Mouse (Mus musculus) forebrain, postnatal 0 days (tissue): ENCODE data around the gene Sertad4. TPM values are rescaled to one million over a fixed set of nuclear protein-coding genes. Genes with fewer than 3 reads are reported as not detected.

Experiments used
- ATAC-seq: fragments of 200-750 bp; cut with Nextera tagmentation; 2 replicates; pipeline ENCODE4 v1.8.0; 2017; ENCODE audit warnings: mild to moderate bottlenecking, moderate library complexity
- DNase-seq: peaks from one replicate; pipeline ENCODE4 v3.0.0-alpha.2; 2015
- H3K27ac ChIP-seq: fragments of 300-500 bp; sonication (generic); 2 replicates; pipeline ENCODE4 v1.5.1; 2014; ENCODE audit warnings: low read depth, mild to moderate bottlenecking, antibody characterized with exemption, low read length, moderate library complexity, mixed read lengths
- H3K27me3 ChIP-seq: fragments of 300-500 bp; sonication (generic); 2 replicates; pipeline ENCODE4 v1.6.1; 2014; ENCODE audit warnings: mild to moderate bottlenecking, low read length, mixed read lengths; ENCODE audit not compliant: insufficient read depth
- H3K36me3 ChIP-seq: fragments of 300-500 bp; sonication (generic); 2 replicates; pipeline ENCODE4 v1.6.1; 2014; ENCODE audit warnings: mild to moderate bottlenecking, moderate library complexity; ENCODE audit not compliant: insufficient read depth
- H3K4me1 ChIP-seq: fragments of 300-500 bp; sonication (generic); 2 replicates; pipeline ENCODE4 v1.6.1; 2014; ENCODE audit warnings: antibody characterized with exemption; ENCODE audit not compliant: insufficient read depth
- H3K4me2 ChIP-seq: fragments of 300-500 bp; sonication (generic); 2 replicates; pipeline ENCODE4 v1.6.1; 2014; ENCODE audit warnings: low read depth, mild to moderate bottlenecking, moderate library complexity
- H3K4me3 ChIP-seq: fragments of 300-500 bp; sonication (generic); 2 replicates; pipeline ENCODE4 v1.5.1; 2014; ENCODE audit warnings: low read depth, low read length, mixed read lengths
- H3K9ac ChIP-seq: fragments of 300-500 bp; sonication (generic); 2 replicates; pipeline ENCODE4 v1.6.1; 2014; ENCODE audit warnings: mild to moderate bottlenecking
- H3K9me3 ChIP-seq: fragments of 300-500 bp; sonication (generic); 2 replicates; pipeline ENCODE4 v1.6.1; 2016; ENCODE audit warnings: low read length
- CTCF ChIP-seq: sonication (generic); IDR thresholded peaks from 2 replicates; pipeline ENCODE4 v1.5.1; 2016; ENCODE audit warnings: antibody characterized with exemption, control low read depth, low read depth
- WGBS: fragments of 180-500 bp; shearing (Covaris S2); extraction: QIAGEN DNeasy Blood & Tissue Kit; methylation state at CpG from one replicate; pipeline ENCODE4 v1.1.7; 2014; 5-methylcytosine and 5-hydroxymethylcytosine counted together
- polyA plus RNA-seq: library from polyadenylated mRNA; unstranded; fragments of >200 nt; fragmentation: Nextera tagmentation; extraction: Ambion mirVana; gene quantifications from 2 replicates; pipeline ENCODE4 v1.2.1, GENCODE M21; 2015
- total RNA-seq: library from RNA; depleted of rRNA; stranded (reverse); fragments of >200 nt; gene quantifications from 2 replicates; pipeline ENCODE4 v1.2.3, GENCODE M21; 2014

The Sertad4 gene
- total and polyA plus RNA-seq, 2 experiments from 2014 or later = 10.7 to 30.4 TPM

DNA sequence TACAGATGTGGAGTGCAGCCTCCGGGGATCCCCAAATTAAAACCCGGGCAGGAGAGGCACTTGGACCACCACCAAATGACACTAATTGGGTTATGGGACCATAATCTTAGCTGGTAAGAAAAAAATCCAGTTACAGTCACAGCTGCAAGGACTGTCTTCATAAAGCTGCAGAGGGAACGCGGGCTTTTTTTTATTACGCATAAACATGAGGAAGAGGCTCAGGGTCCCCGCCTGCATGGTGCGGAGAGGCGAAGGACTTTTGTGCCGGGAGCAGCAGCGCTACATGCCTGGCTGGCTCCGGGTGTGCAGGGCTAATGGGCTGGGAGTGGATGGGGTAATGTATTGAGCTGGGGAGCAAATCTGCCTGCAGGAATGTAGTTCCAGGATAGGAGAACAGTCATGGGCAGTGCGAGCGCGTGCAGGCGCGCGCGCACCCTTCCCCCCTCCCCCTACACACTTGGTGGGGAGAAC lies 20.3 kb downstream of the Sertad4 start:
- H3K27me3 ChIP-seq = no peaks in the 10 kb centered on the region

DNA sequence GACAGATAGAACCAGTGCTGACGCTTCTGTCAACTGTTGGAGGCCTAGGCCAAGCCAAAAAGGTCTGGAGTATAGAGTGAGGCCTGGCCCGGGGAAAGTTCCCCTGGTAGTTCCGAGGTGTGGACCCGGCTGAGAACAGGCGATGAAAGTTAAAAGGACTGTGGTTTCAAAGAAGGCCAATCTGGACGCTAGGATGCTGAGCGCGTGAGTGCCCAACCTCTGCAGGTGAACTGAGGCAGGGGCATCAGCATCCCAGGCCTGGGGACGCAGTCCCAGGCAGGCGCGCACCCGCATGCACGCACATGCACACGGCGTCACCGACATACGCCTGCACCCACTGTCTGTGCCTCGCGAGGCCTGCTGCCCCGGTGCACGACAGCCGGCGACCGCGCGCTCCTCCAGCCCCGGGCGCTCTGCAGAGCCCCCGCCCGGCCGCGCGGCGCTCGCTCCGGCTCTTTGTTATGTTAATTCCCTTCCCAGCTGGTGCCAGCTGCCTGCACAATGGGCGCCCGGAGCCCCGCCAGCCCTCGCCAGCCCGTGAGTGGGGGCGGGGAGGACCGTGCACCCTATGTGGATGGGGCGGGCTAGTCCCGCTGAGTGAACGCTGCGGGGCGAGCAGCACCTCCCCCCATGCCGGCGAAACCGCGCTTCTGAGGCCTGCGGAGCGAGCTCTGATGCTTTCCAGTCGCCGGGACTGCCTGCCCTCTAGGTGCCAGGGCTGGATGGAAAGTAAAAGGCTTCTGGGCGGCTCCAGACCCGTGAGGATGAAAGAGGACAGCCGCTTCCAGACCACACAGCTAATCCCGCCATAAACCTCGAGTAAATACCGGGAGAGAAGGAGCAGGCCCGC lies 21.0 kb downstream of the Sertad4 start:
- WGBS = 2% methylated on average over 63 of the region's 63 CpGs

More for the DNA sequence above, 20.3 kb downstream of the Sertad4 start:
- Histone ChIP-seq H3K36me3 (no peaks in the 10 kb centered on the region), H3K9me3 (no peaks in the 10 kb centered on the region), H3K9ac (peak overlapping the region; percentile 60), H3K27ac (peak overlapping the region; percentile 95), H3K4me3 (peak overlapping the region; percentile 36), H3K4me1 (peaks cover 14% of the 10 kb centered on the region; the same call in 1 of the 2 replicates), H3K4me2 (peak overlapping the region; percentile 69)
- no peak for TF ChIP-seq CTCF
- WGBS = 2% methylated on average over 18 of the region's 18 CpGs
- DNase-seq (peak; percentile 76), ATAC-seq (peak; percentile 68)

DNA sequence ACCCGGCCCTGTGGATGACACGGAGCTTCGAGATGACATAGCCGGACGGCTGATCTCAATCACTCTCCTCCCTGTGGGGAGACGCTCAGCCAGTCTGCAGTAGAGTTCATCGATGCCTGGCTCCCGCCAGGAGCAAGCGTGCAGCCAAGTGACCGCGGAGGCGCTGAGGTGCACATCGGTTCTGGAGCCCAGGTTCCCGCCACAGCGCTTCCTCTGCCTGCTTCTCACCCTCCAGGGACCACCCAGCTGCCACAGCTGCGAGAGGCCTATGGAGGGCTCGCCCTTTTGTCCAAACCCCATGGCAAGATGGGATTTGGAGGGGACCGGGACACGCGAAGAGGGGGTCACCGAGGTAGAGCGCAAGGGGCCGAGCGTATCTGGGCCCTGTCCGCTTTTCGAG lies 22.0 kb downstream of the Sertad4 start:
- TF ChIP-seq CTCF = no peak
- Histone ChIP-seq H3K9me3 (no peaks in the 10 kb centered on the region), H3K4me3 (no peak overlapping the region), H3K27me3 (no peaks in the 10 kb centered on the region), H3K27ac (no peak overlapping the region), H3K9ac (no peak overlapping the region), H3K36me3 (no peaks in the 10 kb centered on the region), H3K4me2 (no peak overlapping the region), H3K4me1 (peaks cover 14% of the 10 kb centered on the region; the same call in 1 of the 2 replicates)
- WGBS = 41% methylated on average over 25 of the region's 26 CpGs
- DNase-seq (no peak), ATAC-seq (no peak)

More for the DNA sequence above, 21.0 kb downstream of the Sertad4 start:
- Histone ChIP-seq H3K4me1 (peaks cover 14% of the 10 kb centered on the region; the same call in 1 of the 2 replicates), H3K36me3 (no peaks in the 10 kb centered on the region), H3K9ac (peak overlapping the region; percentile 60), H3K27me3 (no peaks in the 10 kb centered on the region), H3K4me2 (peak overlapping the region; percentile 69), H3K4me3 (peak overlapping the region; percentile 36), H3K27ac (peak overlapping the region; percentile 95), H3K9me3 (no peaks in the 10 kb centered on the region)
- peak; percentile 93 for ATAC-seq
- peak; percentile 1; the same call in 1 of the 2 replicates for TF ChIP-seq CTCF
- peak; percentile 90 for DNase-seq

DNA sequence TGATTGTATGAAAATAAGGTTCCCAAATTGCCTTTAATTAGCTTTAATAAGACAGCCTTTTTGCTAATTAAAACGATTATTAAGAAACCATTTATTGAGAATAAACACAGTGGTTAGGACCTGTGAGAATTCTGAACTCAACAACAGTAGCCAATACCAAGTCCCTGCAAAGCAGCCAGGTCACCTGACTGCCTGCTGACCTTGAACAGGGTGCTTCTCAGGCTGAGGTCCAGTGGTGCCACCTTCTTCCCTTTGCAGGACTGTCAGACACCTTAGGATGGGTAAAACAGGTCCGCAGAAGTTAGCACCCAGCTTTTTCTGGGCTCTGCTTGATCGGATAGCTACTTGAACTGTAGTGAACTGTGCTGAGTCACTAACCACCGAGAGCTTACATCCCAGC lies 22.5 kb downstream of the Sertad4 start:
- no peak overlapping the region for H3K9ac ChIP-seq
- H3K4me1 ChIP-seq = peaks cover 14% of the 10 kb centered on the region; the same call in 1 of the 2 replicates
- H3K27ac ChIP-seq = no peak overlapping the region
- no peaks in the 10 kb centered on the region for H3K9me3 ChIP-seq
- ATAC-seq (no peak), DNase-seq (no peak)
- H3K27me3 ChIP-seq = no peaks in the 10 kb centered on the region
- 50% methylated on average over 4 of the region's 4 CpGs for WGBS
- no peak overlapping the region for H3K4me3 ChIP-seq
- H3K4me2 ChIP-seq = no peak overlapping the region
- TF ChIP-seq CTCF = no peak
- no peaks in the 10 kb centered on the region for H3K36me3 ChIP-seq

DNA sequence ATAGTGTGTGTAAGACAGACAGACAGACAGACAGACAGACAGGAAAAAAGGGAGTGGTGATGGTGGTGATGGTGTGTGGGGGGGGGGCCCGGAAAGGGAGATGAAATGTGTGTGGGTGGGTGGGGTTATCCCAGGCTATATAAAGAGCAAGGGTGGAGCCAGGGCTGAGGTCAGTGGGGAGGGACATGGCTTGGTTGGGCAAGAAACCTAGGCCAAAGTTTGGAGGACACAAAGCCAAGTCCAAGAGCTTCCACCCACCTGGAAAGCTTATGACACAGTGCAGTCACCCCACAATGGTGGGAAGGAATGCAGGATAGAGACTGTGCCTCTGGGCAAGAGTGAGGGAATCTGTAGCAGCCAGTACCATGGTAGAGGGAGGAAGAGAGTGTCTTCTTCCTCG lies 23.2 kb downstream of the Sertad4 start:
- no peaks in the 10 kb centered on the region for H3K36me3 ChIP-seq
- H3K9me3 ChIP-seq = no peaks in the 10 kb centered on the region
- peaks cover 14% of the 10 kb centered on the region; the same call in 1 of the 2 replicates for H3K4me1 ChIP-seq
- ATAC-seq = no peak
- no peak overlapping the region for H3K27ac ChIP-seq
- no peak overlapping the region for H3K4me3 ChIP-seq
- WGBS = 54% methylated on average over 2 of the region's 2 CpGs
- no peak overlapping the region for H3K9ac ChIP-seq
- H3K27me3 ChIP-seq = no peaks in the 10 kb centered on the region
- no peak overlapping the region for H3K4me2 ChIP-seq
- no peak for TF ChIP-seq CTCF
- no peak for DNase-seq

DNA sequence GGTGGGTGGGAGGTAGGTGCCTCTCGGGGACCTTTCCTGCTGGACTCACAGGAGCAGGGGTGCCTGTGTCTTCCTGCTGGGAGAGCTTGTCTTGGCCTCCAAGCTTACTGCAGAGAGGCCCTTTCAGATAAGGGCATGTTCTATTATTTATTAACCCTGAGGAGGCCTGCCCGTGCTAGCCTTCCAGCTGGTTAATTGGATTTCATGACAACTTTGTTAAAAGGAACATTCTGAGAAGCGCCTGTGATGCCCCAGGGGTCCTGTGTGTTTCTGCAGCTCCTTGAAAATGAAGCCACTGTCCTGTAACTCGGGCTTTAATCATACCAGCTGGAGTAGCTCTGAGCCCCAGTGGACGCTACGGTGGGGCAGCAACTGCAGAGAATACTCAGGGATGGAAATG lies 25.1 kb downstream of the Sertad4 start:
- Histone ChIP-seq H3K27ac (no peak overlapping the region), H3K4me1 (peaks cover 8% of the 10 kb centered on the region; the same call in 1 of the 2 replicates), H3K4me3 (no peak overlapping the region), H3K9me3 (no peaks in the 10 kb centered on the region), H3K36me3 (no peaks in the 10 kb centered on the region), H3K27me3 (no peaks in the 10 kb centered on the region), H3K4me2 (no peak overlapping the region), H3K9ac (no peak overlapping the region)
- ATAC-seq (no peak), DNase-seq (no peak)
- 11% methylated on average over 6 of the region's 6 CpGs for WGBS
- TF ChIP-seq CTCF = no peak

DNA sequence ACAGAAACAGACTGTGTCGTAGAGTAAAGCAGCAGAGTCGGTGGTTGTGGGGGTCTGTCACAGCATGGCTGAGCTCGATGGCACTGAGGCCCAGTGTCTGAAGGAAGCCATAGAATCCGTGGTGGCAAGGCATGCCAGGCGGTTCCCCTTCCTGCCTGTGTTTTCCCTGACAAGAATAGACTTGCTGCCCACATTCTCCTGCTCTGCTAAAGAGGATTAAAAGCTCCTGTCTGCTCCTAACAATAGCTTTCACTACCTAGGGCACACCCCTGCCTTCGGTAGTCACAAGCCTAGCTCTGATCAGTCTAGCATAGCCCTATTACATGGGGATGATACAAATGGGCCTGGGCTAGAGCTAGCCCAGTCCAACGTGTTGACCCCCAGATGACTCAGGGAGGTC lies 26.6 kb downstream of the Sertad4 start:
- Histone ChIP-seq H3K4me2 (no peak overlapping the region), H3K27ac (no peak overlapping the region), H3K9ac (no peak overlapping the region), H3K4me3 (no peak overlapping the region), H3K36me3 (no peaks in the 10 kb centered on the region), H3K27me3 (no peaks in the 10 kb centered on the region), H3K9me3 (no peaks in the 10 kb centered on the region), H3K4me1 (peaks cover 4% of the 10 kb centered on the region; the same call in 1 of the 2 replicates)
- 31% methylated on average over 7 of the region's 7 CpGs for WGBS
- TF ChIP-seq CTCF = no peak
- ATAC-seq (no peak), DNase-seq (no peak)
